Mouse (Mus musculus): ENCODE measurements around the gene Scn4b.
A peak's percentile ranks its signal among the peaks of the same experiment; 100 is the strongest.

The Scn4b gene

DNA sequence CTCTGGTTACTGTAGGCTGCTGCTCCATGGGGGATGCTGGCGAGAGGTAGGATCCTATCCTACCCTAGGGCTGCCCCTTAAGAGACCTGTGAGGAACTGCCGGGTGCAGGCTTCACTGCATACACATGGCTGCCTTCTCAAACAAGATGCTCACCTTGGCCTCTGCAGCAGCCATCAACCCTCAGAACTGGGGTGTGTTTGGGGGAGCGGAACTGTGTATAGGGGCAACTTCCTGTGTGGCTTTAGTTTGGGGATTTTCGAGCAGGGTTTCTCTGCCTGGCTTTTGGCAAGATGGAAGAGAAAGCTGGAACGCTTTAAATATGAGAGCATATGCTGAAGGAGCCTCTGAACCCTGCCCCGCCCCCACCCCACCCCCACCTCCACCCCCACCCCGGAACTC is 11.3 kb upstream of the Scn4b start:
- DNase-seq (ENCODE audit: low spot score): no peak

DNA sequence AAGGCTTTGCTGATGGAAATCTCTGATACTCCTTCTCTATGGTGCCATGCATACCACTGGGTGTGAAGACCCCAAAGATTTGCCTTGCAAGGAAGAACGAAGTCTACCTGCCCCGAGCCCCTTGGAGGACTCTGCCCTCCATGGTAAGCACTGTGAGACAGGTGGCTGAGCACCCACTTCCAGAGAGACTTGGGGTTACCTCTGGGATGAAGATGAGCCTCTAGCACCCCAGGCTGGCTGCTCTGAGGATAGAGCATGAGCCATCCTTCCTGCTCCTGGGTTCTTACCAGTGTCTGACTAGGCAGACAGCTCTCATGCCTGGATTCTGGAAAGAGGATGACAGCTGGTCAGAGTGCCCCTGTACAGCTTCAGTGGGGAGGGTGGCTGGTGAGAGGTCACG is 8.1 kb upstream of the Scn4b start:
- no peak for DNase-seq (ENCODE audit: low spot score)

- peak; percentile 74 for DNase-seq (ENCODE audit: low spot score)
These were observed 4.5 kb upstream of the Scn4b start for GRCm38 (mm10) chr9:45133484-45134310.

GRCm38 (mm10) chr9:45136442-45137169 is 1.6 kb upstream of the Scn4b start:
- DNase-seq (ENCODE audit: low spot score): peak; percentile 76

DNA sequence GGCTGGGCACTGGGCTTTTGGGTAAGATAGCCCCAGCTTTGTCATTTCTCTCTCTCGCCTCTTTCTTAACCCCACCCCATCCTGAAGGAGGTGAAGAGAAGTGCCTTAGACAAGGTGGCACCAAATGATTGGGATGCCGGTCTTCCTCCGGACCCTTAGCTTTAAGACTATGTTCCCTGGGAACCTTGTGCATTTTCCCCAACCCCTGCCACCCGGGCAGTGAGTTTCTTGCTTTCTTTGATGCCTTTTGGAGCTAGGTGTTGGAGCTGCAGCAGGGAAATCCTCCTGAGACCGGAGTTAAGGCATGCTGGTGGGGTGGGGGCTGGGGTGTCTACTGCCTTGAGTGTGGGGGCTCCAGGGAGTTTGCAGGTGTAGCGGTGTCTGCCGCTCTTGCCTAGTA is 887 bp downstream of the Scn4b start:
- DNase-seq (ENCODE audit: low spot score): no peak

DNA sequence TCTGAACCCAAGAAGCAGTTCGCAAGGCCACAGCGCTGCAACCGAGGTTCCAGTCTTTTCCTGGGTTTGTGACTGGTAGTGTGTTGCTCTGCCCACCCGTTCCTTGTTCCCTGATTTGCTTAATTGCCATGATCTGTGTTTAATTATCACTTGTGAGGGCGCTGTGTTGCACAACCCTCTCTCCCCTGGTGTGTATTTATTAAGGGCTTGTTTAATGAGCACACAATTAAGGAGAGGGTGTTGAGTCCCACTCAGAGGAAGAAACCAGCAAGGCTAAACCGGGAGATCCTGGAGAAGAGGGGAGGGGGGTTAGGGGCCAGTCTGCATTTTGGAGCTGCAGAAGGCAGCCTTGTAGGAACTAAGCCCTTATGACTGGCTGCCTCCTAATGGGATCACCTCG is 2.8 kb downstream of the Scn4b start:
- no peak for DNase-seq (ENCODE audit: low spot score)

GRCm38 (mm10) chr9:45142686-45143085 is 4.5 kb downstream of the Scn4b start:
- no peak for DNase-seq (ENCODE audit: low spot score)

DNA sequence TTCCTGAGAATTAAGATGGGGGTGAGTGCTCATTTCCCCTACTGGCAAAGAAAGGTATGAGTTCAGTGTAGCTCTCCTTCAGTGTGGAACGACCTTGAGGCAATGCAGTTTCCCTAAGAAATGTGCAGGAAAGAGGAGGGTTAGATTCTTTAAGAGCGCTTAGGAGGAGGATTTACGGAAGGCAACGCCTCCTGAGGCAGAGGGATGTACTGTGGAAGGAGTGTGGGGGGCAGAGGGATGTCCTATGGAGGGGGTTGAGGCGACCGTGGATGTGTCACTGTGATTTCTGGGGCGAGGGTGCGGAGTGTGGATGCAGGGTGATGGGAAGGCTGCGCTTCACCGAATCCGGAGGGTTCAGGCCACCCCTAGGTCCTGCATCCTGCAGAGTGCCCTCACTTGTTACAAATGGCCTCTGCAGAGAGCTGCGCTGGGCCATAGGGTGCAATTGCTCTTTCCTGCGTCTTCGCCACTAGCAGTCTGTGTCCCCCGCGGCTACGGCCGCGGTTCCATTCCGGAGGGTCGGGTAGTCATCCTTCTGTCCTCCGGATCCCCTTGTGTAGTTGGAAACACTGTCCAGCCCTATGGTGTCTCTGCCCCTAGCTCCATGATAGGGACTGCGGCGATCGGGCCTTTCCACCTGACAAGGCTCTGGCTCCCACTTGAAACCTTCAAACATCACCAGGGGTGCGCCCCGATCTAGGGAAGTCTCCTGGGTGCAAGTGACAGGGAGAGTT is 7.5 kb downstream of the Scn4b start:
- peak; percentile 26 for DNase-seq (ENCODE audit: low spot score)

GRCm38 (mm10) chr9:45146267-45146597 is 8.0 kb downstream of the Scn4b start:
- peak; percentile 75 for DNase-seq (ENCODE audit: low spot score)

- DNase-seq (ENCODE audit: low spot score): no peak
These were observed 12.7 kb downstream of the Scn4b start for GRCm38 (mm10) chr9:45150933-45151332.

DNA sequence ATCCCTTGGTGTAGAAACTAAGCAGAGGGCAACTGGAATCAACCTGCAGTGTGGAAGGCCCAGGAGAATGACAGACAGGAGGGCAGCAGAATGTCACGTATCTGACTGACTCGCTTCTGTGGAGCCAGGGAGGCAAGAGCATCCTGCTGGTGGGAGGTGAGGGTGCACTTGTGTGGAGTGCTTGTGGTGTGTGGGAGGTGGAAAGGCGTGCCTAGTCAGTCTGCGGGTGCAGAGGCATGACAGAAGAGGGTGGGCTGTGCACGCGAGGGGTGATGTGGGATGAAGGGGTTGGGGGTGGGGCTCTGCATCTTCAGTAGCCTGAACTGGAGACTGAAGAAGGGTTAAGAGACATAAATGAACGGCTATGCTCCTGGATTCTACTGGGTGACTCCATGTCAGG is 15.2 kb downstream of the Scn4b start:
- DNase-seq (ENCODE audit: low spot score): no peak

GRCm38 (mm10) chr9:45167903-45168302 is 29.7 kb downstream of the Scn4b start:
- DNase-seq (ENCODE audit: low spot score): no peak

DNA sequence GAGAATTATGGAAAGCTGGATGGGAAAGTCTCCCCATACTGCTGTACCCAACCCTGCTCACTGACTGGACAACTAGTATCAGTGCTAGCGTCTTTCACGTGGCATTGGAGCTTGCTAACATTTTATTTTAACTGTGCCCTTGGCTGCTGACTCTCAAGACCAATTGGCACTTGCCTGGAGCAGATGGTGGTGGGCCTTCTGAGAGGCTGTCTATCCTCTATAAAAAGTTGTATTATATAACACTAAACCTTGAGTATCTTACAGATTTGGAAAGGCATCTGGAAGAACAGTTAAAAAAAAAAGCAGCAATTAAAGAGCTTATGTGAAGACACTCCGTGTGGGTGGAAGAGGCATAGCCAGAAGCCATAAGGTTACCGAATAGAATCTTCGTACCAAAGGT is 32.0 kb downstream of the Scn4b start:
- DNase-seq (ENCODE audit: low spot score): no peak

DNA sequence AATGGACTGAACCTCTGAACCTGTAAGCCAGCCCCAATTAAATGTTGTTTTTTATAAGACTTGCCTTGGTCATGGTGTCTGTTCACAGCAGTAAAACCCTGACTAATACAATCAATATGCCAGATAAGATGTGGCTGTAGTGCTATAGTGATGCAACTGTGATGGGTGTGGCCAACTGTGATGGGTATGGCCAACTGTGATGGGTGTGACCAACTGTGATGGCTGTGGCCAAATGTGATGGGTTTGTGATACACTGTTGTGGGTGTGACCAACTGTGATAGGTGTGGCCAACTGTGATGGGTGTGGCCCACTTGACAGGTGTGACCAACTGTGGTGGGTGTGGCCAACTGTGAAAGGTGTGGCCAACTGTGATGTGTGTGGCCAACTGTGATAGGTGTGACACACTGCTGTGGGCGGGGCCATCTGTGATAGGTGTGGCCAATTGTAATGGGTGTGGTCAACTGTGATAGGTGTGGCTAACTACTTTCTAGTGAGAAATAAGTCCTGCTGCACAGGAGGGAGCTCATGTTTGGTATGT is 32.9 kb downstream of the Scn4b start:
- no peak for DNase-seq (ENCODE audit: low spot score)

DNA sequence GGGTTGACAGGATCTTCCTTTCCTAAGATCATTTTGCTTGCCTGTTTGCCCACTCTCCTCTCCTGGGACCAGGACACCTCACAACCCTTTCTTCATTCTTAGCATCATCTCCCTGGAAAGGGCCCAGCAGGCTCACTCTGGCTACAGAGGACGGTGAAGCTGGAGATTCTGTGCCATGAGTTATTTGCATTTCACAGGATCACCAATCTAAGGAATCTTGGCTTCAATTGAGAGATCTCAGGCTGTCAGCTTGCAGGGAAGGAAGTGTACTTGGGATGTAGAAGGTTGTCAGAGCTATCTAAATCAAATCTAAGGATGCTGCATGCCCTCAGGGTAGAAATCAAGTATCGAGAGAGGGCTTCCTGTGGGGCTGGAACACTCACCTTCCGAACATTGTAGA is 35.3 kb downstream of the Scn4b start:
- DNase-seq (ENCODE audit: low spot score): no peak

- DNase-seq (ENCODE audit: low spot score): no peak
These were observed 41.1 kb downstream of the Scn4b start for GRCm38 (mm10) chr9:45179282-45179681.

DNA sequence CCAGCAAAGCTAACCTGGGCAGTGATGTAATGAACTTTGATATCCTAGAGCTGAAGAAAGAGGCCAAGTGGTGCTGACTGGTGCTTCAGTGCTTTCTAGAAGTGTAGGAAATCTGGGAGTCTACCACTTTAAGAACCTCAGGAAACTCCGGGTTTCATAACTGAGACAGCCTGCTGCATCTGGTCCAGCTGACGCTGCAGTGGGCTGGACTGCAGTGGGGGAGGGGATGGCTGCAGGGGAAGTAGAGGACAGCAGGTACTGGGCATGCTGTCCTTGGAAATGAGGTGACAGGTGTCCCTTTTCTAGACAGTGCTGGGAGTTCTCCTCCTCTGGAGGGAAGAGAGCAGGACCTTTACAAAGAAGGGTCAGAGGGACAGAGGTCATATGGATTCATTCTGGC is 43.6 kb downstream of the Scn4b start, which contains the start of gene BC049352:
Gene BC049352 (plus strand): TSS at position 238 of the 400 bp plus-strand sequence.
- DNase-seq (ENCODE audit: low spot score): no peak

- DNase-seq (ENCODE audit: low spot score): no peak
These were observed 44.3 kb downstream of the Scn4b start for GRCm38 (mm10) chr9:45182521-45182920.

- DNase-seq (ENCODE audit: low spot score): no peak
These were observed 45.1 kb downstream of the Scn4b start for GRCm38 (mm10) chr9:45183266-45183665.

- no peak for DNase-seq (ENCODE audit: low spot score)
These were observed 47.1 kb downstream of the Scn4b start for GRCm38 (mm10) chr9:45185250-45185649.

DNA sequence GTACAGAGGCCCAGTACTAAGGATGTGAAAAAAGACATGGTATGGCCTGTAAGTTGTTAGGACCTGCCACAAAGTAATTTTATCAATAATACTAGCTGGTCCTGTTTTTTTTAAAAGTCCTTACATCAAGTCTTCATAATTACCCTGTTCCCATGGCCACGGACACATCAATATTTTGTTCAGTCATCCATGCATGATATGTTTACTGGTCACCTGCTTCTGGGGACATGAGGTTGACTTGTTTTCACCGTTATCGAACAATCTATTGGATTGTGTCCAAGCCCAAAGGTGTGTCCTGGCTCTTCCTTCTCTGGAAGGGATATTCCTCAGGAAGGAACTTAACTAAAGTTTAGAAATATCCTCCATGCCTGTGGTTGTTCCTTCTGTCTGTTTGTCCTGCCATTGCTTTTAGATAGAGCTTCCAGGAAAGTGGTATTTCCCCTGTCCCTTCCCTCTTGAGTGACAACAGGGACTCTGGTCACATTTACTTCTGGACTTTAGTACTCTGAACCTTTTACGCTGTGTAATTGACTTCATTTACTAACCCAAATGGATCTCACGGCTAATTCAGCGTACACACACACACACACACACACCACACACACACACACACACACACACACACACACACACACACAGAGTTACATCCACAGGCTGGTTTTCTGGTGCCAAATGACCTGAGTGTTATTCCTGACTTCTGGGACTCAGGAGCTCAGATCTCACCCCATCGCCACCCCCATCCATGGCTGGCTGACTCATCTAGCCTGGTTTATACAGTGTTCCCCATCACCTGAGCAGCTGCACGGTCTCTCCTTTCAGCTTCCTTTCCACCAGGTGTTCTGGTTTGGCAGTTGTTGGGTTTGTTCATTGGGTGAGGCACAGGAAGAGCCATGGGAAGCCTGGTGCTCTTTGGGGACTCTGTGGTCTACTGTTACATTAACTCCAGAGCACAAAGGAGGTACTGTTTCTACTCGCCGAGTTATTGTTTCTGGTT is 50.7 kb downstream of the Scn4b start:
- no peak for DNase-seq (ENCODE audit: low spot score)

All from embryo, embryonic 10 days (tissue).